Mouse (Mus musculus) bone marrow, adult 2 months (tissue): ENCODE data around the gene Antxrl.

Source experiments
- CTCF ChIP-seq: fragments of 200-500 bp; IDR thresholded peaks from 2 replicates; pipeline ENCODE4 v1.5.1; 2011; ENCODE audit warnings: low read length, control low read depth; ENCODE audit not compliant: control insufficient read depth, insufficient read depth
- POLR2A ChIP-seq: fragments of 200-500 bp; IDR thresholded peaks from 2 replicates; pipeline ENCODE4 v1.6.1; 2011; ENCODE audit warnings: low read depth, mild to moderate bottlenecking, control low read depth, low read length, borderline replicate concordance; ENCODE audit not compliant: control insufficient read depth

DNA sequence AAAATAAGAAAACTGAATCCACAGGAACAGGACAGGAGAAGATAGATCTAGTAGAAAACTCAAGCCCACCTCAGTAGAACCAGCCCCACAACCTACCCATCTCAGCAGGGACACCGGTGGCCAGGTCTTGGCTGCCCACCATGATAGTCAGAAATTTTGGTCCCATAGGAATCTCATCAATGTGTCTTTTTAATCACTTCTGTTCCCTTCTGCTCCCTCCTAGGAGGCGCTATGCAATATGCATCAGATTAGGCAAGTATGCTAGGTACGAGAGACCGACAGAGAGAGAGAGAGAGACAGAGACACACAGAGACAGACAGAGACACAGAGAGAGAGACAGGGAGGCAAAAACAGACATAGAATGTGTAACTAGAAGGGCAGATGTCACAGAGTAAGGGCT, 69.2 kb downstream of the Antxrl start:
- TF ChIP-seq POLR2A, result no peak
- TF ChIP-seq CTCF, result no peak
